Mouse (Mus musculus) heart, postnatal 4 days (tissue): Measurements from ENCODE around the gene Gm5965. TPM values are rescaled to one million over a fixed set of nuclear protein-coding genes. Genes with fewer than 3 reads are reported as not detected.
"Not testable (repeated sequence)": the region's sequence is repeated elsewhere in the genome, so short reads cannot be mapped to it uniquely, and the experiment has no call there.

Experiments used
- DNase-seq: peaks from one replicate; pipeline ENCODE4 v3.0.0; 2021
- total RNA-seq, 2 experiments: library from RNA; stranded (reverse); gene quantifications; 2 replicates each; pipeline ENCODE4 v1.2.3; 2021

Gm5965 gene
- total RNA-seq, result not detected

- no peak for DNase-seq
These were observed at the start of gene Gm5965 for GRCm38 (mm10) chr16:88777596-88777995. Gene Gm5965, plus strand, starts transcription at chr16:88777896.

GRCm38 (mm10) chr16:88728812-88729275 is 48.9 kb upstream of the Gm5965 start, which contains the start of gene Krtap13-1:
Gene Krtap13-1, plus strand, starts transcription at chr16:88728862.
- DNase-seq, result no peak

- DNase-seq, result no peak
These were observed 42.3 kb upstream of the Gm5965 start for GRCm38 (mm10) chr16:88735391-88735790.

GRCm38 (mm10) chr16:88744750-88745340 is 32.9 kb upstream of the Gm5965 start:
- no peak for DNase-seq

GRCm38 (mm10) chr16:88747943-88748342 is 29.8 kb upstream of the Gm5965 start:
- no peak for DNase-seq

GRCm38 (mm10) chr16:88751535-88751934 is 26.2 kb upstream of the Gm5965 start, which contains the start of gene Krtap13:
Gene Krtap13, minus strand, starts transcription at chr16:88751635.
- DNase-seq, result not testable (repeated sequence)

- not testable (repeated sequence) for DNase-seq
These were observed 19.1 kb upstream of the Gm5965 start, which contains the start of gene 2310034C09Rik for GRCm38 (mm10) chr16:88758547-88758946. Gene 2310034C09Rik, plus strand, starts transcription at chr16:88758847.

- no peak for DNase-seq
These were observed 3.6 kb upstream of the Gm5965 start, which contains the start of gene 2310057N15Rik for GRCm38 (mm10) chr16:88774106-88774505. Gene 2310057N15Rik, minus strand, starts transcription at chr16:88774206.

GRCm38 (mm10) chr16:88786786-88787185 is 9.1 kb downstream of the Gm5965 start:
- DNase-seq, result no peak

- DNase-seq, result no peak
These were observed 34.1 kb downstream of the Gm5965 start, which contains the start of gene Gm20741 for GRCm38 (mm10) chr16:88811827-88812226. Gene Gm20741, minus strand, starts transcription at chr16:88812220.

GRCm38 (mm10) chr16:88820066-88820465 is 42.4 kb downstream of the Gm5965 start, which contains the start of gene Krtap15:
Gene Krtap15, plus strand, starts transcription at chr16:88820215.
- no peak for DNase-seq

GRCm38 (mm10) chr16:88823736-88824135 is 46.0 kb downstream of the Gm5965 start:
- DNase-seq, result no peak

- no peak for DNase-seq
These were observed 48.5 kb downstream of the Gm5965 start, which contains the start of gene Krtap14 for GRCm38 (mm10) chr16:88826095-88826652. Gene Krtap14, minus strand, starts transcription at chr16:88826145.

GRCm38 (mm10) chr16:88826978-88827377 is 49.3 kb downstream of the Gm5965 start:
- DNase-seq, result no peak

Other genes with a start within 250 kb of the Gm5965 start
- not detected for gene Cldn8, start 214.7 kb upstream of the Gm5965 start, total RNA-seq
- not detected for gene Krtap24-1, start 165.6 kb upstream of the Gm5965 start, total RNA-seq
- not detected for gene 2310079G19Rik, start 150.2 kb upstream of the Gm5965 start, total RNA-seq
- not detected for gene Krtap26-1, start 130.1 kb upstream of the Gm5965 start, total RNA-seq
- not detected for gene Krtap27-1, start 106.2 kb upstream of the Gm5965 start, total RNA-seq
- not detected for gene 2310061N02Rik, start 69.9 kb upstream of the Gm5965 start, total RNA-seq
- gene Krtap13-1, start 49.0 kb upstream of the Gm5965 start, total RNA-seq, result not detected
- gene Krtap13, start 26.3 kb upstream of the Gm5965 start, total RNA-seq, result not detected
- not detected for gene 2310034C09Rik, start 19.0 kb upstream of the Gm5965 start, total RNA-seq
- not detected for gene 2310057N15Rik, start 3.7 kb upstream of the Gm5965 start, total RNA-seq
- not detected for gene Gm20741, start 34.3 kb downstream of the Gm5965 start, total RNA-seq
- not detected for gene Krtap15, start 42.3 kb downstream of the Gm5965 start, total RNA-seq
- gene Krtap14, start 48.2 kb downstream of the Gm5965 start, total RNA-seq, result not detected
- not detected for gene Krtap19-1, start 91.5 kb downstream of the Gm5965 start, total RNA-seq
- gene Krtap19-2, start 96.4 kb downstream of the Gm5965 start, total RNA-seq, result not detected
- gene Krtap19-3, start 100.1 kb downstream of the Gm5965 start, total RNA-seq, result not detected
- gene Krtap19-4, start 107.2 kb downstream of the Gm5965 start, total RNA-seq, result not detected
- gene Krtap19-5, start 118.6 kb downstream of the Gm5965 start, total RNA-seq, result not detected
- not detected for gene Krtap19-9b, start 154.4 kb downstream of the Gm5965 start, total RNA-seq
- gene Krtap16-3, start 185.0 kb downstream of the Gm5965 start, total RNA-seq, result not detected
- not detected for gene Krtap22-2, start 232.9 kb downstream of the Gm5965 start, total RNA-seq
- gene Gm10229, start 237.4 kb downstream of the Gm5965 start, total RNA-seq, result not detected